Mouse (Mus musculus) liver, adult 2 months (tissue): Measurements from ENCODE around the gene Pet117. TPM values are rescaled to one million over a fixed set of nuclear protein-coding genes. Genes with fewer than 3 reads are reported as not detected.
A peak's percentile ranks its signal among the peaks of the same experiment; 100 is the strongest.
"Not testable (repeated sequence)": the region's sequence is repeated elsewhere in the genome, so short reads cannot be mapped to it uniquely, and the experiment has no call there.

ENCODE experiments used
- DNase-seq: peaks from one replicate; pipeline ENCODE4 v3.0.0-alpha.2; 2011; ENCODE audit warnings: low read depth, low spot score; ENCODE audit errors: extremely low read depth
- H3K27ac ChIP-seq: fragments of 200-500 bp; replicated peaks from 2 replicates; pipeline ENCODE4 v1.5.1; 2012; ENCODE audit warnings: low read depth, mild to moderate bottlenecking, control low read depth, inconsistent platforms, low read length; ENCODE audit not compliant: insufficient read depth
- H3K27me3 ChIP-seq: fragments of 200-500 bp; 2 replicates; pipeline ENCODE4 v1.6.1; 2012; ENCODE audit warnings: mild to moderate bottlenecking, moderate library complexity, low read length, inconsistent platforms; ENCODE audit not compliant: control insufficient read depth, insufficient read depth
- H3K36me3 ChIP-seq: fragments of 200-500 bp; 2 replicates; pipeline ENCODE4 v1.6.1; 2012; ENCODE audit warnings: low read length, inconsistent platforms; ENCODE audit not compliant: control insufficient read depth, insufficient read depth
- H3K4me1 ChIP-seq: fragments of 200-500 bp; 2 replicates; pipeline ENCODE4 v1.6.1; 2011; ENCODE audit warnings: low read length; ENCODE audit not compliant: control insufficient read depth, insufficient read depth
- H3K4me3 ChIP-seq: fragments of 200-500 bp; 2 replicates; pipeline ENCODE4 v1.5.1; 2011; ENCODE audit warnings: low read depth, mild to moderate bottlenecking, control low read depth, low read length, moderate library complexity; ENCODE audit not compliant: insufficient read depth
- H3K79me2 ChIP-seq: fragments of 200-500 bp; 2 replicates; pipeline ENCODE4 v1.6.1; 2012; ENCODE audit warnings: inconsistent platforms, mild to moderate bottlenecking, low read length, moderate library complexity; ENCODE audit not compliant: control insufficient read depth, insufficient read depth
- H3K9ac ChIP-seq: fragments of 200-500 bp; 2 replicates; pipeline ENCODE4 v1.6.1; 2012; ENCODE audit warnings: low read depth, mild to moderate bottlenecking, control low read depth, inconsistent platforms, low read length
- CTCF ChIP-seq: fragments of 200-500 bp; IDR thresholded peaks from 2 replicates; pipeline ENCODE4 v1.5.1; 2011; ENCODE audit warnings: low read depth, low read length, control low read depth
- POLR2A ChIP-seq: fragments of 200-500 bp; IDR thresholded peaks from 2 replicates; pipeline ENCODE4 v1.6.1; 2011; ENCODE audit warnings: low read length, control low read depth; ENCODE audit not compliant: insufficient read depth; ENCODE audit errors: extremely low read depth
- WGBS: fragments of 180-500 bp; shearing (Covaris S2); methylation state at CpG from one replicate; pipeline ENCODE4 v1.1.7; 2018; 5-methylcytosine and 5-hydroxymethylcytosine counted together
- polyA plus RNA-seq: library from polyadenylated mRNA; depleted of rRNA; stranded (reverse); fragments of >200 nt; gene quantifications from 2 replicates; pipeline ENCODE4 v1.2.3, GENCODE M21; 2012
- total RNA-seq: library from RNA; depleted of rRNA; stranded (reverse); fragments of >200 nt; gene quantifications from 2 replicates; pipeline ENCODE4 v1.2.3, GENCODE M21; 2014

The Pet117 gene
- total and polyA plus RNA-seq, 2 experiments, result not detected

- DNase-seq, result no peak
- peaks cover 28% of the 10 kb centered on the region for H3K27me3 ChIP-seq
Measured at GRCm38 (mm10) chr2:144331401-144332302, 37.1 kb upstream of the Pet117 start, which contains the start of gene Ovol2. Gene Ovol2, minus strand, starts transcription at chr2:144332146.

GRCm38 (mm10) chr2:144332486-144332885 lies 36.3 kb upstream of the Pet117 start:
- Histone ChIP-seq H3K36me3 (no peaks in the 10 kb centered on the region), H3K4me3 (no peak overlapping the region), H3K27ac (no peak overlapping the region), H3K27me3 (peaks cover 28% of the 10 kb centered on the region), H3K9ac (no peak overlapping the region), H3K79me2 (no peaks in the 10 kb centered on the region), H3K4me1 (peaks cover 4% of the 10 kb centered on the region; the same call in 1 of the 2 replicates)
- TF ChIP-seq CTCF (no peak), POLR2A (no peak)
- no peak for DNase-seq
- 14% methylated on average over 9 of the region's 9 CpGs for WGBS

More at GRCm38 (mm10) chr2:144331401-144332302, 37.1 kb upstream of the Pet117 start, which contains the start of gene Ovol2:
- Histone ChIP-seq H3K4me1 (peaks cover 4% of the 10 kb centered on the region; the same call in 1 of the 2 replicates), H3K36me3 (no peaks in the 10 kb centered on the region), H3K4me3 (peak within 1 kb of the TSS; percentile 53), H3K27ac (no peak within 1 kb of the TSS), H3K79me2 (no peaks in the 10 kb centered on the region), H3K9ac (0 out of 2 replicates have a peak within 1 kb of the TSS, but pooled peaks have one; percentile 44)
- WGBS, result 2% methylated on average over 61 of the region's 62 CpGs
- TF ChIP-seq CTCF (no peak), POLR2A (no peak)

GRCm38 (mm10) chr2:144333138-144333842 lies 35.5 kb upstream of the Pet117 start:
- H3K27ac ChIP-seq, result no peak overlapping the region
- WGBS, result 24% methylated on average over 28 of the region's 28 CpGs
- H3K9ac ChIP-seq, result no peak overlapping the region
- peaks cover 28% of the 10 kb centered on the region for H3K27me3 ChIP-seq
- TF ChIP-seq POLR2A (no peak), CTCF (no peak)
- no peaks in the 10 kb centered on the region for H3K36me3 ChIP-seq
- H3K79me2 ChIP-seq, result no peaks in the 10 kb centered on the region
- peaks cover 4% of the 10 kb centered on the region; the same call in 1 of the 2 replicates for H3K4me1 ChIP-seq
- DNase-seq, result no peak
- peak overlapping the region; percentile 41; the same call in 1 of the 2 replicates for H3K4me3 ChIP-seq

GRCm38 (mm10) chr2:144337230-144337629 lies 31.6 kb upstream of the Pet117 start:
- no peaks in the 10 kb centered on the region for H3K79me2 ChIP-seq
- no peaks in the 10 kb centered on the region for H3K36me3 ChIP-seq
- no peak for TF ChIP-seq POLR2A
- TF ChIP-seq CTCF, result no peak
- H3K4me1 ChIP-seq, result no peaks in the 10 kb centered on the region; the same call in 1 of the 2 replicates
- WGBS, result 55% methylated on average over 3 of the region's 3 CpGs
- H3K9ac ChIP-seq, result no peak overlapping the region
- DNase-seq, result no peak
- H3K27me3 ChIP-seq, result peaks cover 9% of the 10 kb centered on the region; the same call in 1 of the 2 replicates
- H3K4me3 ChIP-seq, result no peak overlapping the region
- H3K27ac ChIP-seq, result no peak overlapping the region

GRCm38 (mm10) chr2:144337701-144338100 lies 31.1 kb upstream of the Pet117 start:
- Histone ChIP-seq H3K4me1 (no peaks in the 10 kb centered on the region), H3K36me3 (no peaks in the 10 kb centered on the region), H3K27me3 (peaks cover 7% of the 10 kb centered on the region; the same call in 1 of the 2 replicates), H3K9ac (no peak overlapping the region), H3K4me3 (no peak overlapping the region), H3K79me2 (no peaks in the 10 kb centered on the region), H3K27ac (no peak overlapping the region)
- no peak for DNase-seq
- WGBS, result 36% methylated on average over 8 of the region's 8 CpGs
- TF ChIP-seq POLR2A (no peak), CTCF (no peak)

GRCm38 (mm10) chr2:144338149-144338548 lies 30.6 kb upstream of the Pet117 start:
- H3K4me3 ChIP-seq, result not testable (repeated sequence)

More at GRCm38 (mm10) chr2:144338149-144338548, 30.6 kb upstream of the Pet117 start:
- 69% methylated on average over 6 of the region's 6 CpGs for WGBS
- not testable (repeated sequence) for H3K79me2 ChIP-seq, H3K4me1 ChIP-seq, H3K27ac ChIP-seq, H3K9ac ChIP-seq, H3K27me3 ChIP-seq, DNase-seq, H3K36me3 ChIP-seq
